Mouse (Mus musculus): ENCODE results near the gene Gja5.

- TF ChIP-seq POLR2A (IDR thresholded peaks at IDR 0.05; ENCODE audit: control insufficient read depth, extremely low read depth, insufficient read depth, low read length, poor library complexity) (no peak), CTCF (IDR thresholded peaks at IDR 0.05; ENCODE audit: borderline replicate concordance, control insufficient read depth, extremely low read depth, insufficient read depth, low read length, poor library complexity) (no peak)
Measured at GRCm38 (mm10) chr3:97048360-97048759, 143.9 kb downstream of the Gja5 start.
